Mouse (Mus musculus) E14TG2a.4 (cell line): ENCODE results near the gene Zbed6.

ENCODE experiments used
- CTCF ChIP-seq: conservative IDR thresholded peaks from 2 replicates; pipeline ENCODE4 v1.5.1; 2014; ENCODE audit warnings: low read length
- NANOG ChIP-seq: IDR thresholded peaks from 2 replicates; pipeline ENCODE4 v1.6.1; 2014; ENCODE audit warnings: borderline replicate concordance, low read length, mixed read lengths
- POU5F1 ChIP-seq: IDR thresholded peaks from 2 replicates; pipeline ENCODE4 v1.6.1; 2014; ENCODE audit warnings: low read length, borderline replicate concordance

- TF ChIP-seq CTCF, result no peak
- TF ChIP-seq POU5F1, result no peak
- TF ChIP-seq NANOG, result no peak
Measured at GRCm38 (mm10) chr1:133625052-133625451, 35.6 kb downstream of the Zbed6 start.
